Mouse (Mus musculus): ENCODE results near the gene Muc3.

DNA sequence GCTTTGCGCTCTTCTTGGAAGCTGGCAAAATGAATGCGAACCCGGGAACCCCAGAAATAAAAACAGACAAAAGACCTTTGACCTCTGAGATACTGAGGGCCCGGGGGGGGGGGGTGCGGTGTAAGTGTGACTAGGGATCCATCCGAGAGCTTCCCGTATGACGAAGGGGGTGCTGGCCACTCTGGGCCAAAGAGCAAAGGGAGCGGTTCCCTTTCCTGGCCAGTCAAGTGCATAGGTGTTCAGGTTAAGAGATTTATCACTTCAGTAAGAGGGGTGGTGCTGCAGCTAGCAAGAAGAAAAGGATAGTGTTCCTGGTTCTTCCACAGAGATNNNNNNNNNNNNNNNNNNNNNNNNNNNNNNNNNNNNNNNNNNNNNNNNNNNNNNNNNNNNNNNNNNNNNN is 16.9 kb upstream of the Muc3 start:
- no peak for TF ChIP-seq CTCF (IDR thresholded peaks at IDR 0.05; ENCODE audit: low read depth)
- no peak for TF ChIP-seq EP300 (IDR thresholded peaks at IDR 0.05; ENCODE audit: low read depth)
